Mouse (Mus musculus) adrenal gland, postnatal 10 days (tissue): ENCODE measurements at regions not wholly inside any gene's neighbourhood (a gene's known extent, or its start where the extent isn't known, plus 50 kb on each side); places are given as distances from the start of the nearest gene placed in this dataset.

Experiments used
- DNase-seq: peaks from one replicate; pipeline ENCODE4 v3.0.0; 2021; ENCODE audit warnings: mixed read lengths

- no peak for DNase-seq
Observed at GRCm38 (mm10) chr13:92911660-92912284, 67.2 kb downstream of the Mtx3 start.

GRCm38 (mm10) chr13:92912661-92913060, 68.1 kb downstream of the Mtx3 start:
- no peak for DNase-seq

GRCm38 (mm10) chr13:92914631-92915030, 70.1 kb downstream of the Mtx3 start:
- DNase-seq = no peak

GRCm38 (mm10) chr13:92915221-92915839, 70.8 kb downstream of the Mtx3 start:
- no peak for DNase-seq

GRCm38 (mm10) chr13:92915948-92916710, 71.6 kb downstream of the Mtx3 start:
- DNase-seq = no peak

- no peak for DNase-seq
Observed at GRCm38 (mm10) chr13:92919882-92920281, 75.3 kb downstream of the Mtx3 start.

GRCm38 (mm10) chr13:92921936-92922335, 77.4 kb downstream of the Mtx3 start:
- no peak for DNase-seq

- DNase-seq = no peak
Observed at GRCm38 (mm10) chr13:92923496-92923895, 78.9 kb downstream of the Mtx3 start.

- no peak for DNase-seq
Observed at GRCm38 (mm10) chr13:92924021-92924420, 79.5 kb downstream of the Mtx3 start.

GRCm38 (mm10) chr13:92925196-92925595, 80.6 kb downstream of the Mtx3 start:
- DNase-seq = no peak

GRCm38 (mm10) chr13:92928551-92928950, 84.0 kb downstream of the Mtx3 start:
- no peak for DNase-seq

- no peak for DNase-seq
Observed at GRCm38 (mm10) chr13:92931696-92932095, 87.1 kb downstream of the Mtx3 start.

- no peak for DNase-seq
Observed at GRCm38 (mm10) chr13:92939032-92939431, 94.5 kb downstream of the Mtx3 start.

- no peak for DNase-seq
Observed at GRCm38 (mm10) chr13:92940610-92941009, 96.0 kb downstream of the Mtx3 start.

- no peak for DNase-seq
Observed at GRCm38 (mm10) chr13:92948560-92948959, 104.0 kb downstream of the Mtx3 start.

GRCm38 (mm10) chr13:92960031-92960430, 115.5 kb downstream of the Mtx3 start:
- no peak for DNase-seq

- no peak for DNase-seq
Observed at GRCm38 (mm10) chr13:92962625-92963024, 118.1 kb downstream of the Mtx3 start.

- no peak for DNase-seq
Observed at GRCm38 (mm10) chr13:92963351-92963895, 118.9 kb downstream of the Mtx3 start.

- DNase-seq = no peak
Observed at GRCm38 (mm10) chr13:92964213-92964743, 119.7 kb downstream of the Mtx3 start.

GRCm38 (mm10) chr13:92967025-92967610, 122.6 kb downstream of the Mtx3 start:
- DNase-seq = peak; percentile 45

- DNase-seq = no peak
Observed at GRCm38 (mm10) chr13:92969579-92969978, 125.0 kb downstream of the Mtx3 start.

GRCm38 (mm10) chr13:92972891-92973290, 128.3 kb downstream of the Mtx3 start:
- no peak for DNase-seq

- DNase-seq = no peak
Observed at GRCm38 (mm10) chr13:92973791-92974190, 129.2 kb downstream of the Mtx3 start.
